Mouse (Mus musculus) embryonic facial prominence, embryonic 15.5 days (tissue): Measurements from ENCODE around the gene Oit3. TPM values are rescaled to one million over a fixed set of nuclear protein-coding genes. Genes with fewer than 3 reads are reported as not detected.

ENCODE experiments used
- ATAC-seq: fragments of 200-750 bp; cut with Nextera tagmentation; 2 replicates; pipeline ENCODE4 v1.8.0; 2017; ENCODE audit warnings: low read depth, moderate TSS enrichment; ENCODE audit not compliant: insufficient number of reproducible peaks, low FRiP score, low TSS enrichment
- H3K27ac ChIP-seq: fragments of 300-500 bp; sonication (generic); replicated peaks from 2 replicates; pipeline ENCODE4 v1.5.1; 2015; ENCODE audit warnings: mild to moderate bottlenecking, inconsistent platforms
- H3K27me3 ChIP-seq: fragments of 300-500 bp; sonication (generic); 2 replicates; pipeline ENCODE4 v1.6.1; 2015; ENCODE audit warnings: inconsistent platforms
- H3K36me3 ChIP-seq: fragments of 300-500 bp; sonication (generic); 2 replicates; pipeline ENCODE4 v1.6.1; 2015; ENCODE audit warnings: mild to moderate bottlenecking, inconsistent platforms
- H3K4me1 ChIP-seq: fragments of 300-500 bp; sonication (generic); 2 replicates; pipeline ENCODE4 v1.6.1; 2015; ENCODE audit warnings: inconsistent platforms
- H3K4me2 ChIP-seq: fragments of 300-500 bp; sonication (generic); replicated peaks from 2 replicates; pipeline ENCODE4 v1.6.1; 2015; ENCODE audit warnings: mild to moderate bottlenecking, inconsistent platforms
- H3K4me3 ChIP-seq: fragments of 300-500 bp; sonication (generic); replicated peaks from 2 replicates; pipeline ENCODE4 v1.5.1; 2015; ENCODE audit warnings: mild to moderate bottlenecking, inconsistent platforms
- H3K9ac ChIP-seq: fragments of 300-500 bp; sonication (generic); 2 replicates; pipeline ENCODE4 v1.6.1; 2015; ENCODE audit warnings: inconsistent platforms
- H3K9me3 ChIP-seq: fragments of 300-500 bp; sonication (generic); replicated peaks from 2 replicates; pipeline ENCODE4 v1.6.1; 2016; ENCODE audit warnings: inconsistent platforms
- WGBS: fragments of 180-500 bp; shearing (Covaris S2); methylation state at CpG from one replicate; pipeline ENCODE4 v1.1.7; 2015; 5-methylcytosine and 5-hydroxymethylcytosine counted together
- polyA plus RNA-seq: library from polyadenylated mRNA; unstranded; fragments of >200 nt; fragmentation: Nextera tagmentation; extraction: Ambion mirVana; gene quantifications from 2 replicates; pipeline ENCODE4 v1.2.1, GENCODE M21; 2015

Gene Oit3
- polyA plus RNA-seq, 1 experiment from 2014 or later: 0.40 TPM

- no peaks in the 10 kb centered on the region for H3K27me3 ChIP-seq
- H3K27ac ChIP-seq: no peak overlapping the region
- H3K9me3 ChIP-seq: no peaks in the 10 kb centered on the region
- no peak overlapping the region for H3K4me2 ChIP-seq
- no peak overlapping the region for H3K4me3 ChIP-seq
- no peaks in the 10 kb centered on the region for H3K36me3 ChIP-seq
- peaks cover 6% of the 10 kb centered on the region; the same call in 1 of the 2 replicates for H3K4me1 ChIP-seq
- 78% methylated on average over 16 of the region's 16 CpGs for WGBS
- no peak for ATAC-seq
- H3K9ac ChIP-seq: no peak overlapping the region
Observed at GRCm38 (mm10) chr10:59429448-59430135, 12.0 kb downstream of the Oit3 start.

GRCm38 (mm10) chr10:59426371-59426770 lies 15.2 kb downstream of the Oit3 start:
- Histone ChIP-seq H3K9ac (no peak overlapping the region), H3K27me3 (no peaks in the 10 kb centered on the region), H3K4me3 (no peak overlapping the region), H3K4me1 (peaks cover 6% of the 10 kb centered on the region; the same call in 1 of the 2 replicates), H3K9me3 (no peaks in the 10 kb centered on the region), H3K36me3 (no peaks in the 10 kb centered on the region), H3K27ac (no peak overlapping the region), H3K4me2 (no peak overlapping the region)
- no peak for ATAC-seq
- 66% methylated on average over 4 of the region's 4 CpGs for WGBS

GRCm38 (mm10) chr10:59425369-59425768 lies 16.2 kb downstream of the Oit3 start:
- H3K36me3 ChIP-seq: no peaks in the 10 kb centered on the region
- no peak overlapping the region for H3K4me3 ChIP-seq
- no peak overlapping the region for H3K4me2 ChIP-seq
- 59% methylated on average over 7 of the region's 7 CpGs for WGBS
- H3K9me3 ChIP-seq: no peaks in the 10 kb centered on the region
- no peak overlapping the region for H3K27ac ChIP-seq
- ATAC-seq: 0 out of 2 replicates have a peak, but pooled peaks have one; percentile 4
- peaks cover 6% of the 10 kb centered on the region; the same call in 1 of the 2 replicates for H3K4me1 ChIP-seq
- H3K27me3 ChIP-seq: no peaks in the 10 kb centered on the region
- no peak overlapping the region for H3K9ac ChIP-seq

- H3K27ac ChIP-seq: no peak overlapping the region
- no peak overlapping the region for H3K4me3 ChIP-seq
- no peaks in the 10 kb centered on the region for H3K36me3 ChIP-seq
- no peak for ATAC-seq
- no peaks in the 10 kb centered on the region for H3K9me3 ChIP-seq
- no peak overlapping the region for H3K4me2 ChIP-seq
- no peaks in the 10 kb centered on the region for H3K27me3 ChIP-seq
- no peak overlapping the region for H3K9ac ChIP-seq
- H3K4me1 ChIP-seq: peaks cover 6% of the 10 kb centered on the region; the same call in 1 of the 2 replicates
- 75% methylated on average over 3 of the region's 3 CpGs for WGBS
Observed at GRCm38 (mm10) chr10:59424453-59424852, 17.1 kb downstream of the Oit3 start.

GRCm38 (mm10) chr10:59419516-59419915 lies 22.1 kb downstream of the Oit3 start:
- Histone ChIP-seq H3K27me3 (no peaks in the 10 kb centered on the region), H3K4me1 (no peaks in the 10 kb centered on the region), H3K27ac (no peak overlapping the region), H3K4me2 (no peak overlapping the region), H3K36me3 (no peaks in the 10 kb centered on the region), H3K4me3 (no peak overlapping the region), H3K9me3 (no peaks in the 10 kb centered on the region), H3K9ac (no peak overlapping the region)
- WGBS: 91% methylated on average over 4 of the region's 4 CpGs
- no peak for ATAC-seq

GRCm38 (mm10) chr10:59416623-59417022 lies 25.0 kb downstream of the Oit3 start:
- Histone ChIP-seq H3K36me3 (no peaks in the 10 kb centered on the region), H3K4me3 (no peak overlapping the region), H3K9me3 (no peaks in the 10 kb centered on the region), H3K27me3 (no peaks in the 10 kb centered on the region), H3K4me2 (no peak overlapping the region), H3K9ac (no peak overlapping the region), H3K4me1 (no peaks in the 10 kb centered on the region), H3K27ac (no peak overlapping the region)
- WGBS: 75% methylated on average over 3 of the region's 3 CpGs
- ATAC-seq: no peak

- no peak for ATAC-seq
- Histone ChIP-seq H3K4me1 (no peaks in the 10 kb centered on the region), H3K27me3 (no peaks in the 10 kb centered on the region), H3K36me3 (no peaks in the 10 kb centered on the region), H3K4me2 (no peak overlapping the region), H3K27ac (no peak overlapping the region), H3K9me3 (no peaks in the 10 kb centered on the region), H3K4me3 (no peak overlapping the region), H3K9ac (no peak overlapping the region)
- WGBS: 87% methylated on average over 4 of the region's 4 CpGs
Observed at GRCm38 (mm10) chr10:59413711-59414110, 27.9 kb downstream of the Oit3 start.

GRCm38 (mm10) chr10:59410264-59410663 lies 31.3 kb downstream of the Oit3 start:
- ATAC-seq: no peak
- Histone ChIP-seq H3K4me2 (no peak overlapping the region), H3K27ac (no peak overlapping the region), H3K36me3 (no peaks in the 10 kb centered on the region), H3K27me3 (no peaks in the 10 kb centered on the region), H3K9ac (no peak overlapping the region), H3K9me3 (no peaks in the 10 kb centered on the region), H3K4me3 (no peak overlapping the region), H3K4me1 (no peaks in the 10 kb centered on the region)
- 82% methylated on average over 12 of the region's 12 CpGs for WGBS

GRCm38 (mm10) chr10:59408499-59408898 lies 33.1 kb downstream of the Oit3 start:
- H3K4me2 ChIP-seq: no peak overlapping the region
- no peak for ATAC-seq
- H3K36me3 ChIP-seq: no peaks in the 10 kb centered on the region
- WGBS: 42% methylated on average over 6 of the region's 6 CpGs
- no peak overlapping the region for H3K9ac ChIP-seq
- no peak overlapping the region for H3K27ac ChIP-seq
- no peaks in the 10 kb centered on the region for H3K9me3 ChIP-seq
- H3K4me1 ChIP-seq: no peaks in the 10 kb centered on the region
- no peak overlapping the region for H3K4me3 ChIP-seq
- H3K27me3 ChIP-seq: no peaks in the 10 kb centered on the region

- no peak overlapping the region for H3K4me2 ChIP-seq
- no peak overlapping the region for H3K9ac ChIP-seq
- WGBS: 52% methylated on average over 10 of the region's 10 CpGs
Observed at GRCm38 (mm10) chr10:59403793-59404149, 37.8 kb downstream of the Oit3 start.

GRCm38 (mm10) chr10:59402899-59403792 lies 38.4 kb downstream of the Oit3 start, which contains the start of gene Pla2g12b:
Pla2g12b (plus strand) TSS chr10:59403660.
- Histone ChIP-seq H3K4me1 (no peaks in the 10 kb centered on the region), H3K4me3 (no peak within 1 kb of the TSS), H3K27me3 (no peaks in the 10 kb centered on the region), H3K4me2 (no peak within 1 kb of the TSS), H3K9me3 (no peaks in the 10 kb centered on the region), H3K36me3 (no peaks in the 10 kb centered on the region), H3K27ac (no peak within 1 kb of the TSS), H3K9ac (no peak within 1 kb of the TSS)
- ATAC-seq: no peak
- 60% methylated on average over 21 of the region's 21 CpGs for WGBS

More at GRCm38 (mm10) chr10:59403793-59404149, 37.8 kb downstream of the Oit3 start:
- Histone ChIP-seq H3K4me3 (no peak overlapping the region), H3K9me3 (no peaks in the 10 kb centered on the region), H3K27me3 (no peaks in the 10 kb centered on the region), H3K4me1 (no peaks in the 10 kb centered on the region), H3K27ac (no peak overlapping the region), H3K36me3 (no peaks in the 10 kb centered on the region)
- no peak for ATAC-seq
